Mouse (Mus musculus): ENCODE measurements around the gene Tmem151b. TPM values are rescaled to one million over a fixed set of nuclear protein-coding genes. Genes with fewer than 3 reads are reported as not detected.

The Tmem151b gene
- total and polyA plus RNA-seq, 2 experiments from 2014 or later, result 32.2 to 79.2 TPM

- Histone ChIP-seq H3K27me3 (ENCODE audit: insufficient read depth, low read length) (no peaks in the 10 kb centered on the region), H3K4me1 (ENCODE audit: insufficient read depth) (peaks cover 12% of the 10 kb centered on the region; the same call in 1 of the 2 replicates), H3K9me3 (ENCODE audit: low read length) (no peaks in the 10 kb centered on the region), H3K9ac (peak within 1 kb of the TSS; percentile 53), H3K27ac (ENCODE audit: low read depth, low read length) (no peak within 1 kb of the TSS), H3K36me3 (ENCODE audit: insufficient read depth) (peaks cover 15% of the 10 kb centered on the region; the same call in 1 of the 2 replicates), H3K4me2 (ENCODE audit: low read depth) (peak within 1 kb of the TSS; percentile 71), H3K4me3 (ENCODE audit: low read depth, low read length) (peak within 1 kb of the TSS; percentile 38)
- WGBS, result under 1% methylated on average over 21 of the region's 21 CpGs
- ATAC-seq (peak; percentile 88), DNase-seq (peak; percentile 81)
- TF ChIP-seq CTCF (IDR thresholded peaks at IDR 0.05; ENCODE audit: low read depth), result peak; percentile 31; the same call in 1 of the 2 replicates
Observed at GRCm38 (mm10) chr17:45523263-45523662, 26.2 kb downstream of the Tmem151b start, which contains the start of gene Tcte1. Gene Tcte1 (plus strand): TSS chr17:45523434.

GRCm38 (mm10) chr17:45520136-45520535 is 29.3 kb downstream of the Tmem151b start:
- no peak for DNase-seq

GRCm38 (mm10) chr17:45518766-45519475 is 30.6 kb downstream of the Tmem151b start:
- no peak overlapping the region for H3K27ac ChIP-seq (ENCODE audit: low read depth, low read length)
- H3K4me1 ChIP-seq (ENCODE audit: insufficient read depth), result peaks cover 12% of the 10 kb centered on the region; the same call in 1 of the 2 replicates
- H3K4me3 ChIP-seq (ENCODE audit: low read depth, low read length), result no peak overlapping the region
- DNase-seq (no peak), ATAC-seq (no peak)
- WGBS, result 80% methylated on average over 12 of the region's 12 CpGs
- peaks cover 18% of the 10 kb centered on the region for H3K36me3 ChIP-seq (ENCODE audit: insufficient read depth)
- H3K27me3 ChIP-seq (ENCODE audit: insufficient read depth, low read length), result no peaks in the 10 kb centered on the region
- H3K9me3 ChIP-seq (ENCODE audit: low read length), result no peaks in the 10 kb centered on the region
- no peak overlapping the region for H3K4me2 ChIP-seq (ENCODE audit: low read depth)
- TF ChIP-seq CTCF (IDR thresholded peaks at IDR 0.05; ENCODE audit: low read depth), result no peak
- H3K9ac ChIP-seq, result no peak overlapping the region

More at GRCm38 (mm10) chr17:45520136-45520535, 29.3 kb downstream of the Tmem151b start:
- no peak overlapping the region for H3K4me3 ChIP-seq (ENCODE audit: low read depth, low read length)
- peaks cover 12% of the 10 kb centered on the region; the same call in 1 of the 2 replicates for H3K4me1 ChIP-seq (ENCODE audit: insufficient read depth)
- H3K27me3 ChIP-seq (ENCODE audit: insufficient read depth, low read length), result no peaks in the 10 kb centered on the region
- no peaks in the 10 kb centered on the region for H3K9me3 ChIP-seq (ENCODE audit: low read length)
- H3K9ac ChIP-seq, result no peak overlapping the region
- 85% methylated on average over 11 of the region's 11 CpGs for WGBS
- ATAC-seq, result no peak
- no peak for TF ChIP-seq CTCF (IDR thresholded peaks at IDR 0.05; ENCODE audit: low read depth)
- H3K4me2 ChIP-seq (ENCODE audit: low read depth), result no peak overlapping the region
- H3K36me3 ChIP-seq (ENCODE audit: insufficient read depth), result peaks cover 18% of the 10 kb centered on the region
- H3K27ac ChIP-seq (ENCODE audit: low read depth, low read length), result no peak overlapping the region

- 93% methylated on average over 28 of the region's 28 CpGs for WGBS
- no peak overlapping the region for H3K9ac ChIP-seq
- no peak overlapping the region for H3K27ac ChIP-seq (ENCODE audit: low read depth, low read length)
- DNase-seq (no peak), ATAC-seq (no peak)
- 0 out of 2 replicates have a peak, but pooled peaks cover 3% of the 10 kb centered on the region for H3K4me1 ChIP-seq (ENCODE audit: insufficient read depth)
- H3K36me3 ChIP-seq (ENCODE audit: insufficient read depth), result peaks cover 18% of the 10 kb centered on the region
- TF ChIP-seq CTCF (IDR thresholded peaks at IDR 0.05; ENCODE audit: low read depth), result no peak
- no peak overlapping the region for H3K4me3 ChIP-seq (ENCODE audit: low read depth, low read length)
- no peak overlapping the region for H3K4me2 ChIP-seq (ENCODE audit: low read depth)
- no peaks in the 10 kb centered on the region for H3K27me3 ChIP-seq (ENCODE audit: insufficient read depth, low read length)
- H3K9me3 ChIP-seq (ENCODE audit: low read length), result no peaks in the 10 kb centered on the region
Observed at GRCm38 (mm10) chr17:45517549-45518215, 31.8 kb downstream of the Tmem151b start.

GRCm38 (mm10) chr17:45517135-45517534 is 32.3 kb downstream of the Tmem151b start:
- Histone ChIP-seq H3K9ac (no peak overlapping the region), H3K4me3 (ENCODE audit: low read depth, low read length) (no peak overlapping the region), H3K27ac (ENCODE audit: low read depth, low read length) (no peak overlapping the region), H3K9me3 (ENCODE audit: low read length) (no peaks in the 10 kb centered on the region), H3K36me3 (ENCODE audit: insufficient read depth) (peaks cover 18% of the 10 kb centered on the region), H3K4me1 (ENCODE audit: insufficient read depth) (no peaks in the 10 kb centered on the region), H3K4me2 (ENCODE audit: low read depth) (no peak overlapping the region), H3K27me3 (ENCODE audit: insufficient read depth, low read length) (no peaks in the 10 kb centered on the region)
- 92% methylated on average over 21 of the region's 21 CpGs for WGBS
- DNase-seq (no peak), ATAC-seq (no peak)
- TF ChIP-seq CTCF (IDR thresholded peaks at IDR 0.05; ENCODE audit: low read depth), result no peak

- DNase-seq (peak; percentile 89), ATAC-seq (peak; percentile 71)
- H3K9me3 ChIP-seq (ENCODE audit: low read length), result no peaks in the 10 kb centered on the region
- H3K4me3 ChIP-seq (ENCODE audit: low read depth, low read length), result no peak overlapping the region
- no peak overlapping the region for H3K27ac ChIP-seq (ENCODE audit: low read depth, low read length)
- H3K4me2 ChIP-seq (ENCODE audit: low read depth), result no peak overlapping the region
- H3K4me1 ChIP-seq (ENCODE audit: insufficient read depth), result no peaks in the 10 kb centered on the region
- H3K36me3 ChIP-seq (ENCODE audit: insufficient read depth), result peaks cover 18% of the 10 kb centered on the region
- peak; percentile 95 for TF ChIP-seq CTCF (IDR thresholded peaks at IDR 0.05; ENCODE audit: low read depth)
- 55% methylated on average over 8 of the region's 8 CpGs for WGBS
- no peaks in the 10 kb centered on the region for H3K27me3 ChIP-seq (ENCODE audit: insufficient read depth, low read length)
- no peak overlapping the region for H3K9ac ChIP-seq
Observed at GRCm38 (mm10) chr17:45516488-45516887, 33.0 kb downstream of the Tmem151b start.

- Histone ChIP-seq H3K4me3 (ENCODE audit: low read depth, low read length) (no peak overlapping the region), H3K27ac (ENCODE audit: low read depth, low read length) (no peak overlapping the region), H3K27me3 (ENCODE audit: insufficient read depth, low read length) (no peaks in the 10 kb centered on the region), H3K36me3 (ENCODE audit: insufficient read depth) (peaks cover 15% of the 10 kb centered on the region), H3K4me2 (ENCODE audit: low read depth) (no peak overlapping the region), H3K4me1 (ENCODE audit: insufficient read depth) (no peaks in the 10 kb centered on the region), H3K9ac (no peak overlapping the region), H3K9me3 (ENCODE audit: low read length) (no peaks in the 10 kb centered on the region)
- no peak for TF ChIP-seq CTCF (IDR thresholded peaks at IDR 0.05; ENCODE audit: low read depth)
- DNase-seq (no peak), ATAC-seq (no peak)
- 91% methylated on average over 10 of the region's 10 CpGs for WGBS
Observed at GRCm38 (mm10) chr17:45515806-45516205, 33.7 kb downstream of the Tmem151b start.

Measured in forebrain, postnatal 0 days (tissue).